Mouse (Mus musculus): ENCODE data around the gene Med19. TPM values are rescaled to one million over a fixed set of nuclear protein-coding genes. Genes with fewer than 3 reads are reported as not detected.
"Not testable (repeated sequence)": the region's sequence is repeated elsewhere in the genome, so short reads cannot be mapped to it uniquely, and the experiment has no call there.

Med19 gene
- polyA plus RNA-seq, 1 experiment from 2014 or later, result 34.5 TPM

DNA sequence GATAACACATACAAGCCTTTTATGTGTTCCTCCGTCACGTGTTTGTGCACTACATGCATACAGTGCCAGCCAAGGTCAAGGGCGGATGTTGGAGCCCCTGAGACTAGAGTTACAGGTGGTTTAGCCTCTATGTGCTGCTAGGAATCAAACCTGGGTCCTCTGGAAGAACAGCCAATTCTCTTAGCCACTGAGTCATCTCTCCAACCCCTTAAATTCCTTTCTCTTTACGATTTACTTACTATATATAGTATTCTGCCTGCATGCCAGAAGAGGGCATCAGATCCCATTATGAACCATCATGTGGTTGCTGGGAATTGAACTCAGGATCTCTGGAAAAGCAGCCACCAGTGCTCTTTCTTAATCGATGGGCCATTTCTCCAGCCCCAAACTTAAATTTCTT is 6.7 kb upstream of the Med19 start:
- H3K27ac ChIP-seq; H3K27me3 ChIP-seq; ATAC-seq (ENCODE audit: low FRiP score, low read depth); H3K9me3 ChIP-seq; H3K4me1 ChIP-seq; H3K9ac ChIP-seq: not testable (repeated sequence)
- 71% methylated on average over 4 of the region's 5 CpGs for WGBS
- Histone ChIP-seq H3K4me3 (peak overlapping the region; percentile 94; the same call in 1 of the 2 replicates), H3K36me3 (peaks cover 44% of the 10 kb centered on the region), H3K4me2 (replicated peaks) (peak overlapping the region; percentile 73)

- Histone ChIP-seq H3K4me2 (replicated peaks) (peak overlapping the region; percentile 66), H3K4me1 (peaks cover 17% of the 10 kb centered on the region), H3K36me3 (peaks cover 38% of the 10 kb centered on the region), H3K27ac (no peak overlapping the region), H3K9ac (peak overlapping the region; percentile 59), H3K9me3 (no peaks in the 10 kb centered on the region), H3K4me3 (peak overlapping the region; percentile 97), H3K27me3 (no peaks in the 10 kb centered on the region)
- ATAC-seq (ENCODE audit: low FRiP score, low read depth), result peak; percentile 56
- WGBS, result 11% methylated on average over 22 of the region's 22 CpGs
These were observed 783 bp upstream of the Med19 start for GRCm38 (mm10) chr2:84677270-84677967.

DNA sequence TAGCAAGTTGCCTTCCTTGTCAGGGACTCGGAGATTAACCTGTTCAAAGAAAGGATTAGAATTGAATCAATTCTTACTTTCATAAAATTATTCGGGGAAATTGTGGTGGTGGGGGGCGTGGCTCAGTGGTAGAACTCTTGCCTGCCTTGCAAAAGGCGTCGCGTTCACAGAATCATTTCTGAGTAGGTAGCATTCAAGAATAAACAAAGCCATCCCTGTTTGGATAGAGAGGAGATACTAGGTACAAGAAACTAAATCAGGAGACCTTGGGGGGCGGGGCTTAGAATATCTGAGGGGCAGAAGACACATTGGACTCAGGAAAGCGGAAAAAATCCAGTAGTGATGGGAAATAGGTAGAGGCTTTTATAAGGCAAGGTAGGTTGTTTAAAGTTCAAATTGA is 814 bp downstream of the Med19 start, which contains the start of gene Tmx2:
TSS of gene Tmx2 (minus strand) at position 125 of the 400 bp plus-strand sequence.
- no peaks in the 10 kb centered on the region for H3K9me3 ChIP-seq
- peaks cover 17% of the 10 kb centered on the region for H3K4me1 ChIP-seq

DNA sequence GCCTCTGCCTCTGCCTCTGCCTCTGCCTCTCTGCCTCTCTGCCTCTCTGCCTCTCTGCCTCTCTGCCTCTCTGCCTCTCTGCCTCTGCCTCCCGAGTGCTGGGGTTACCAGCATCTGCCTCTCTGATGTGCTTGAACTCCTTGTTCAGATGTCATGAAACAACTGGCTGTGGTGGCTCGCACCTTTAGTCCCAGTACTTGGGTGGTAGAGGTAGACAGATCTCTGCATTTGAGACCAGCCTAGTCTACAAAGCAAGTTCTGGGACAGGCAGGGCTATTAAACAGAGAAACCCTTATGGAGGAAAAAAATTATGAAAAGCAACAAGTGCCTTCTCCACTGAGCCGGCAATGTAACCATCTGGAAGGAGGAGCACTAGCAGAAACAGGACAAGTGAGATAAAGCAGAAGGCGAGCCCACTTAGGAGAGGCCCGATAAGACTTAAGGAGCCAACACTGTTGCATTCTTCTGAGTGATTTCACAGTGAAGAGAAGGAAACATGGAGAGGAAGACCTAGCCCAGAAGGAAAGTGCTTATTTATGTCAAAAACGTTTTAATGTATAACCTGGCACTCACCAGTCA is 4.5 kb downstream of the Med19 start:
- H3K9me3 ChIP-seq, result no peaks in the 10 kb centered on the region
- H3K9ac ChIP-seq, result no peak overlapping the region
- H3K27me3 ChIP-seq, result no peaks in the 10 kb centered on the region
- H3K4me3 ChIP-seq, result no peak overlapping the region
- H3K4me1 ChIP-seq, result peaks cover 9% of the 10 kb centered on the region
- WGBS, result 77% methylated on average over 6 of the region's 6 CpGs
- H3K27ac ChIP-seq, result no peak overlapping the region
- peaks cover 43% of the 10 kb centered on the region for H3K36me3 ChIP-seq
- ATAC-seq (ENCODE audit: low FRiP score, low read depth), result no peak
- no peak overlapping the region for H3K4me2 ChIP-seq (replicated peaks)

More for the DNA sequence above, 814 bp downstream of the Med19 start, which contains the start of gene Tmx2:
- Histone ChIP-seq H3K27me3 (no peaks in the 10 kb centered on the region), H3K36me3 (peaks cover 28% of the 10 kb centered on the region), H3K4me2 (replicated peaks) (peak within 1 kb of the TSS; percentile 79), H3K4me3 (peak within 1 kb of the TSS; percentile 97), H3K9ac (peak within 1 kb of the TSS; percentile 86), H3K27ac (peak within 1 kb of the TSS; percentile 55; the same call in 1 of the 2 replicates)
- 13% methylated on average over 8 of the region's 8 CpGs for WGBS
- no peak for ATAC-seq (ENCODE audit: low FRiP score, low read depth)

- H3K27me3 ChIP-seq, result no peaks in the 10 kb centered on the region
- no peaks in the 10 kb centered on the region for H3K4me1 ChIP-seq
- peaks cover 86% of the 10 kb centered on the region for H3K36me3 ChIP-seq
- no peak for ATAC-seq (ENCODE audit: low FRiP score, low read depth)
- no peaks in the 10 kb centered on the region for H3K9me3 ChIP-seq
- no peak overlapping the region for H3K4me3 ChIP-seq
- WGBS, result 81% methylated on average over 2 of the region's 2 CpGs
- H3K4me2 ChIP-seq (replicated peaks), result no peak overlapping the region
- H3K9ac ChIP-seq, result no peak overlapping the region
- no peak overlapping the region for H3K27ac ChIP-seq
These were observed 10.1 kb downstream of the Med19 start for GRCm38 (mm10) chr2:84688080-84688844.

DNA sequence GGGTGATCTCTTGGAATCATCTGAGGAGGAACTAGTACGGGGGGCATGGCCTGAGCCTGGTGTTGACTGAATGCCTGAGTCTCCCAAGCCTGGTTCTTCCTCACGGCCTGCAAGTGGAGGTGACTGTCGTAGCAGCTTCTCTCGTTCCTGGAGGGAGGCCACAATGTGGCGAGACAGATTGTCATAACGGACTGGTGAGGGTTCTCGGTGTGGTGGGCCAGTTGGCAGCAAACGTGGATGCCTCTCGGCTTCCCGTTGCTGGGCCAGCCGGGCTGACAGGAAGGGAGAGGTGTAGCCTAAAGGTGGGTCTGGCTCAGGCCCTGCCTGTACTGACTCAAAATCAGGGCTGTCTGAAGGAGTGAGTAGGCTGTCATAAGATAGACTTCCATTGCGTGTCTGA is 11.8 kb downstream of the Med19 start:
- no peak; the same call in 1 of the 2 replicates for ATAC-seq (ENCODE audit: low FRiP score, low read depth)
- H3K4me3 ChIP-seq, result no peak overlapping the region

GRCm38 (mm10) chr2:84695007-84695695 is 16.9 kb downstream of the Med19 start:
- H3K9me3 ChIP-seq, result no peaks in the 10 kb centered on the region
- H3K9ac ChIP-seq, result no peak overlapping the region
- H3K27ac ChIP-seq, result no peak overlapping the region
- WGBS, result 91% methylated on average over 5 of the region's 5 CpGs
- no peaks in the 10 kb centered on the region for H3K4me1 ChIP-seq
- no peak overlapping the region for H3K4me2 ChIP-seq (replicated peaks)
- peaks cover 74% of the 10 kb centered on the region for H3K36me3 ChIP-seq
- no peak overlapping the region for H3K4me3 ChIP-seq
- no peaks in the 10 kb centered on the region for H3K27me3 ChIP-seq
- no peak for ATAC-seq (ENCODE audit: low FRiP score, low read depth)

More for the DNA sequence above, 11.8 kb downstream of the Med19 start:
- no peaks in the 10 kb centered on the region for H3K27me3 ChIP-seq
- peaks cover 90% of the 10 kb centered on the region for H3K36me3 ChIP-seq
- no peak overlapping the region for H3K4me2 ChIP-seq (replicated peaks)
- no peaks in the 10 kb centered on the region for H3K9me3 ChIP-seq
- H3K4me1 ChIP-seq, result no peaks in the 10 kb centered on the region
- no peak overlapping the region for H3K9ac ChIP-seq
- WGBS, result 93% methylated on average over 12 of the region's 12 CpGs
- no peak overlapping the region for H3K27ac ChIP-seq

DNA sequence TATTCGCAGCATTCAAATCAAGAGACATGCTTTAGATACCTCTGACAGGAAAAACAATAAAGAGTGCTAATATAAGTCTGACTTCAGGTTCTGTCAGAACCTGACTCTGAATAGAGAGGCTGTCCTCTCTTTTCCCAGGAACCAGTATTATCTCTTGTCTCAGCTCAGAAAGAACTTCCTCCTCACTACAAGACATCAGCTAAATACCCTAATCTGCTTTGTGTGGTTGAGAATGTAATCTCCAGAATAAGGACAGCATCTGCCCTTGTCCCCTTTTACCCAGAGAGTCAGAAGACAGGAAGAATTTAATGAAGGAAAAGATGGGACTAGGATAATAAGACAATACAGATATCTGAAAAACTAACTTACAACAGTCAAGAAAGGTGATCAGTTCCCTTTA is 25.3 kb downstream of the Med19 start:
- H3K36me3 ChIP-seq, result peaks cover 63% of the 10 kb centered on the region
- H3K27ac ChIP-seq, result no peak overlapping the region
- H3K9me3 ChIP-seq, result no peaks in the 10 kb centered on the region
- H3K4me3 ChIP-seq, result no peak overlapping the region
- WGBS, result 88% methylated on average over 1 of the region's 1 CpGs
- peaks cover 10% of the 10 kb centered on the region; the same call in 1 of the 2 replicates for H3K4me1 ChIP-seq
- H3K9ac ChIP-seq, result no peak overlapping the region
- no peak overlapping the region for H3K4me2 ChIP-seq (replicated peaks)
- ATAC-seq (ENCODE audit: low FRiP score, low read depth), result no peak
- H3K27me3 ChIP-seq, result no peaks in the 10 kb centered on the region

GRCm38 (mm10) chr2:84704329-84704728 is 26.1 kb downstream of the Med19 start:
- no peaks in the 10 kb centered on the region for H3K27me3 ChIP-seq
- no peak overlapping the region for H3K4me3 ChIP-seq
- WGBS, result 81% methylated on average over 5 of the region's 5 CpGs
- H3K36me3 ChIP-seq, result peaks cover 63% of the 10 kb centered on the region
- ATAC-seq (ENCODE audit: low FRiP score, low read depth), result no peak
- H3K9me3 ChIP-seq, result no peaks in the 10 kb centered on the region
- H3K9ac ChIP-seq, result no peak overlapping the region
- peaks cover 13% of the 10 kb centered on the region; the same call in 1 of the 2 replicates for H3K4me1 ChIP-seq
- H3K27ac ChIP-seq, result no peak overlapping the region
- H3K4me2 ChIP-seq (replicated peaks), result no peak overlapping the region

DNA sequence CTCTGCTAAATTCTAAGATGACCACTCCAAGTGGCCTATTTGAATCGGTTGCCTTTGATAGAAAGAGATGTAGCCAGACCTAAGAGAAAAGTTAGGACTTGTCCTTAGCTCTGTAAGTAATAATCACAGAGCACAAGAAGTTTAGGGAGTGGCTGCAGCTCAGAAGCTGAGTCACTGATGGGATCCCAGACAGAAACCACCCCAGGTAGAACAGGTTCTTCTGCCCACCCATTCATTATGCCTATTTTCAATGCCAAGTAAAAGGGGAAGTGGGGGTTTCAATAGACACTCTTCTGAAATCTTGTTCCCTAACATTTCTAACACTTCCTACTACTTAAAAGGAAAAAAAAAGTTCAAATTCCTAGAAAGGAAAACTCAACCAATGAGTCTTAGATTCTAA is 27.1 kb downstream of the Med19 start:
- peaks cover 63% of the 10 kb centered on the region for H3K36me3 ChIP-seq
- H3K27ac ChIP-seq, result no peak overlapping the region
- no peak overlapping the region for H3K4me2 ChIP-seq (replicated peaks)
- H3K4me3 ChIP-seq, result no peak overlapping the region
- 93% methylated on average over 1 of the region's 1 CpGs for WGBS
- no peak overlapping the region; the same call in 1 of the 2 replicates for H3K9ac ChIP-seq
- H3K27me3 ChIP-seq, result no peaks in the 10 kb centered on the region
- H3K9me3 ChIP-seq, result no peaks in the 10 kb centered on the region
- no peak for ATAC-seq (ENCODE audit: low FRiP score, low read depth)
- peaks cover 13% of the 10 kb centered on the region for H3K4me1 ChIP-seq

GRCm38 (mm10) chr2:84707523-84707922 is 29.3 kb downstream of the Med19 start:
- Histone ChIP-seq H3K27ac (no peak overlapping the region), H3K36me3 (peaks cover 58% of the 10 kb centered on the region), H3K9ac (no peak overlapping the region), H3K4me1 (peaks cover 14% of the 10 kb centered on the region), H3K9me3 (no peaks in the 10 kb centered on the region), H3K4me2 (replicated peaks) (no peak overlapping the region), H3K27me3 (no peaks in the 10 kb centered on the region), H3K4me3 (no peak overlapping the region)
- no peak for ATAC-seq (ENCODE audit: low FRiP score, low read depth)
- WGBS, result 31% methylated on average over 1 of the region's 1 CpGs

Measured in limb, embryonic 13.5 days (tissue).